Mouse (Mus musculus) thymus, postnatal 0 days (tissue): ENCODE measurements at regions not wholly inside any gene's neighbourhood (a gene's known extent, or its start where the extent isn't known, plus 50 kb on each side); places are given as distances from the start of the nearest gene placed in this dataset.

Source experiments
- DNase-seq: peaks from one replicate; pipeline ENCODE4 v3.0.0-alpha.2; 2015; ENCODE audit warnings: low spot score

DNA sequence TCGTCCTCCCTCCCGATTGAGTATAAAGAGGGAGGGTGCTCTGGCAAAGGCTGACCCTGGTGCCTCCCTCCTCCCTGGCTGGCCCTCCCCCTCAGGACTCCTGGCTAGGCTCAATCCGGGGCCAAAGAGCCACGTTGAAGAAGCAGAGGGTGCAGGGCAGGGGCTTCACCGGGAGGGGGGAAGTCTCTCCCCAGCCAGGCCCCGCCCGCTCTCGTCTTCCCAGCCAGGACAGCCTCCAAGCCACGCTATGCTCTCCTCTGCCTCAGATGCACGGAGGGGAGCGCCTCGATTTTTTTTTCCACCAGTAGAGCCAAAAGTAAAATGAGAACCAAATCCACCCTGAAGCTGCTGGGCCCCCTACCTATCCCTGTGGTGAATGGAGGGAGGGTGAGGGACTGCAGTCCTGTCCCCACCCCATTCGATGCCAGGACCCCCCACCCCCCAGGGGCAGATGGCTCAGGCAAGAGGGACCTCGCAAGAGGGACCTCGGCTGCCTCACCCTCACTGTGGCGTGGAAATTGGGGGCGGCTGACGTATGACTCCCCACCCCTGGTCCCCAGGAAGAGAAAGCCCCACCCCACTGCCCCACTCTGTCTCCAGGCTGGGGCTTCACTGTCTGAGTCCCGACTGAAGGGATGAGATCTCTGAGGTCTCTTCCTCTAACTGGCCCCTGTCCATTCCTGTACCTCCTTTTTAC, 53.2 kb upstream of the Col1a1 start:
- DNase-seq = no peak

DNA sequence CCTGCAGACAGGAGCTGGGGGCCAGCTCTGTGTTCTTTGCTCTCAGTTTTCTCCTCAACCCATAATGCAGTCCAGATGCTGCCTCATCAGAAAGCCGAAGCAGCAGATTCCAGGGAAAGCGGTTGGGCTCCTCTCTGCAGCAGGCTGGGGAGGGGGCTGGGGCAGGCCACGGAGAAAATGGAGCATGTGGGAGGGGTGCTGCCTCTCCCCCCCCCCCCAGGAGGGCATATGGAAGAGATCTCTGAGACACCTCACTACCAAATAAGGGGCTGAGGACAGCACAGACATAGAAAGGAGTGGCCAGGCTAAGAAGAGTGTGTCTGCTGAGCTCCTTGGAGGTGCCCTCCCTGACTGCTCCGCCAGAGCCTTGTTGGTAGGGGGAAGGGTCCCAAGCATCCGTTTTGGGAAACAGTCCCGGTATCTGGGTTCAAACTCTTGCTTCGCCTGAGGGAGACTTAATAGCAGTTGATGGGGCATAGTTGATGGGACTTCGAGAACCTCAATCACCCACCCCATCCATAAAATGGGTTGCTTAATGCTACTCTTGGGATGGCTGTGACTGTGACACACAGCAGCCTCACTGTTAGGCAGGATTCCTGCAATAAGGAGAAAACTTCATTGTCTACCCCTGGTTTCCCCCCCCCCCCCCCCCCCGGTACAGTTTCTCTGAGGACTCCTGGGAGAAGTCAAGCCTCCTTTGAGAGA, 53.9 kb upstream of the Col1a1 start:
- DNase-seq = no peak

DNA sequence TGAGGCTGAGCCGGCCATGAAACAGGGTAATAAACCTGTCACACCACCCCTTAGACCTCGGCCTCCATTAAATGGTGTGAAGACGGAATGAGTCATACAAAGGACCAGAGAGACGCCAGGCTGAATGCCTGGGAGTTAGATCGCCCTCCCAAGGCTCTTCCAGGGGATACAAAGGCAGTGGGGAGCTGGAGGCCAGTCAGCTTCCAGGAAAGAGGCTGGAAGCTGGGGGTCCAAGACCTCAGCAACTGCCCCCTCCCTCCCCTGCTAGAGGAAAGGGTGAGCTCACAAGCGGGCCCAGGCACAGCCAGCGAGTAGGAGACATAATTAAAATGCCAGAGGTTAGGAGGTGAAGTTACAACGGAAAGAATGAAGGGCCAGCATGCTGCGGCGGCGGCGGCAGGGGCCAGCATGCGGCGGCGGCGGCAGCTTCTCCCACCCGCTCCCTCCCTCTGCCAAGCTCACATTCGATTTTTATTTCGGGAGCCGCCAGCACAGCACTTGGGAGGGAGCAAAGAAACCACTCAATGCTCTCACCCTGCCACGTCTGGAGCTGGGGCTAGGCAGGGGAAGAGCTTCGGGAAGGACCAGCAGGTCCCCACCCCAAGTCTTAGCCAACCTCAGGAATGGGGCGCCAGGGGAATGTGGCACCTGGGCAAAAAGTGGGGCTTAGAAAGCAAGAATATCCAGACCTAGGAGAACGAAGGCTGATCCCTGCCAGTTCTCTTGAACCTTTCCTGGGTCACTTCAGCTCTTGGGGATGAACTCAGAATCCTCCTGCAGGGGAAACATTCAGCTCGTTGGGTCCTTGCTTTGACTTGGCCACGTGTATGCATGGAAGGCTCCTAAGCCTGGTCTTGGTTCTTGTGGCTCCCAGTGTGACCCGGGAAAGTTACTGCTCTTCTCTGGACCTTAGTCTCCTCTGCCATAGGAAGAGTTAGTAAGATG, 54.9 kb upstream of the Col1a1 start:
- DNase-seq = no peak

DNA sequence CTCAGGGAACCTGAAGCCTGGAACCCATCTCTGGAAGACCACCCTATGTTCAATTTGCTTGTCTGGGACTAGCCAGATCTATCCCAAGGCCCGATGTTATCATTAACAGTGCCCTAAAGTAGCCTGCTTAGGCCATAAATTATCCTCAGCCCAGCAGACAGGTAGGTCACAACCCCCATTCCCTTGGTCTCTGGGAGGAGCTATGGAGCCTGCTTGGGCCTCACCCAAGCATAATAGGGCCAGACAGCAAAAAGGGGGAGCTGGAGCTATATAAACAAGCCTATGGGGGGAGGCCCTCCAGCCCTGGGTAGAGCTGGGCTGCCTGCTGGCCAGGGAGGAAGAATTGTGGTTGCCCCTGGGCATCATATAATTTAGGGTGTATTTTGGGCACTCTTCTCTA, 59.3 kb upstream of the Col1a1 start:
- DNase-seq = no peak

DNA sequence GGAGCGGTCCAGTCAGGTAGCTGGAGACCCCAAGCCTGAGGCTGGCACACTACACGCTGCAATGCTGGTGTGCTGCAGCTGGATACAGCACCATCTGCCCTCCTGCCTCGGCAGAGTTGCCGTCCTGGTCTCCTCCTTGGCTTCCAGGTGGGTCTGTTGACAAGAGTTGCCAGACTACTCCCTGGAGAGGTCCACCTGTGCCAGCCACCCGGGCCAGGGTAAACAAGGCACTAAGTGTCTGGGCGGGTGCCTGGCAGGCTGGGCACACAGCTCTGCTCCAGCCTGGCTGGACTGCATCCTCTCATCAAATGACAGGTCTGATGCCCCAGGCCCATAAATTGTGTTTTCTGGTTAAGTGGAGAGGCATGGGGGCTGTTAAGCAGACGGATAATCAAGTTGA, 61.0 kb upstream of the Col1a1 start:
- no peak for DNase-seq

DNA sequence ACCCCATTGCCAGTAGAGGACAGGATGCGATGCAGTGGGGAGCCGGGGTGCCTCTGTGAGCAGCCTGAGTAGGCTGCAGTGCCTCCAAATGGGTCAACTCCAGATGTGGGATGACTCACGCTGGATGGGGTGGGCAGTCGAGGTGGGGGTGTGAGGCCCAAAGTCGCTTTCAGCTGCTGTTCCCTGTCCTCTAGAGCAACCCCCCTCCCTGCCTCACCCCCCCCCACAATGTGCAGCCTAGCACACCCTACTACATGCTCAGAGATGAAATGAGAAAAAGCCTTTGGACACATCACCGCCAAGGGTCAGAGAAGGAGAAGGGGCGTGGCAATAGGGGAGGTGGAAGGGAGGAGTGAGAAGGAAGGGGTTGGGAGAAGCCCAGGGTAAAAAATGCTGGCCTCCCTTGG, 61.9 kb upstream of the Col1a1 start:
- DNase-seq = no peak

DNA sequence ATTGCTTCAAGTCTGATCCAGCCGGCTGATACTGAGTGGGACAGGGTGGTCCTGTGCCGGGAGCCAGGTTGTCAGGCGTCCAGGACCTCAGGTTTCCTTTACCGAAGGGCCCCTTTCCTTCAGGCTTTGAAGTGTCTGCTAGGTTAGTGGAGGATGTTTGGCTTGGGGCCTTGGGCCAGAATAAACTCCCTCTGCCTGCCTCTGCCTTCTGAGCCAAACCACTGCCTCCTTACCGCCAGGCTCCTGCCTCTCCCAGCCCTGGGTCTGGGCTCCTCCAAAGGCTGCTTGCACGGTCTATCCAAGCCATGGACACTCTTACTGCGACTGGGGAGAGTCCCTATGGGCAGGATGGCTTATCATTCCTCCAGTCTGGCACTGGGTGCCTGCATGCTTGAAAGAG, 62.3 kb upstream of the Col1a1 start:
- no peak for DNase-seq

DNA sequence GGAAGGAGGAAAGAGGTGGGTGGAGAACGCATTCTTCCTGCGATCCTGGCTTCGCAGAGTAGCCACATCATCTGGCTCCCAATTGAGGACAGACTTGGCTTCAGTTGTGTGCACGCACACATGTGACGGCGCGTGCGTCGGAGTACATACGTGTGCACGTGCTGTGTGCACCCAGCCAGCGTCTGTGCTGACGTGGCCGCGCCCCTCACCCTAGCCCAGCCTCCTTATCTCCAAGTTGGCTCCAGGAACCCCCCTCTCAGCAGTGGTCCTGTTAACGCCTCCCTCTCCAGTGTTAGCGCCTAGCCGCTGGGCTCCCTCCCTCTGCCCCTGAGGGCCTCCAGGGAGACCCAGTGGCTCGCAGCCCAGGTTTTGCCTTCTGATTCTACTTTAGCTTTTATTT, 63.1 kb upstream of the Col1a1 start:
- no peak for DNase-seq

DNA sequence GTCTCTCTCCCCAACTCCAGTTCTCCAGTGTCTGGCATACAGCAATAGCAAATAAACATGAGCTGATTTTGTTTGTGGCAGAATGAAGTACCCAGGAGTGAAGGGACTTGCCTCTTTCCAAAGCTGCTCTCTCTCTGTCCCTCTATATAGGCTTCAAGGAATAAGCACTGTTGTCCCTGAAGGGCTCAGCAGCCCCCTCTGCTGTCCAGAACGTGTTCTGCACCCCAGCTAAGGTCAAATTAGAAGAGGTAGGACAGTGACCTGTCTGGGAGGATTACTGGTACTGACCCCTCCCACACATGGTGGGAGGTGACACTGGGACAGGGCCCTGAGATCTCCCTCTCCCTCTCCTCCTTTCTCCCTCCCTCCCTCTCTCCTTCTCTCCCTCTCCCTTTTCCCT, 65.7 kb upstream of the Col1a1 start:
- DNase-seq = peak; percentile 46

DNA sequence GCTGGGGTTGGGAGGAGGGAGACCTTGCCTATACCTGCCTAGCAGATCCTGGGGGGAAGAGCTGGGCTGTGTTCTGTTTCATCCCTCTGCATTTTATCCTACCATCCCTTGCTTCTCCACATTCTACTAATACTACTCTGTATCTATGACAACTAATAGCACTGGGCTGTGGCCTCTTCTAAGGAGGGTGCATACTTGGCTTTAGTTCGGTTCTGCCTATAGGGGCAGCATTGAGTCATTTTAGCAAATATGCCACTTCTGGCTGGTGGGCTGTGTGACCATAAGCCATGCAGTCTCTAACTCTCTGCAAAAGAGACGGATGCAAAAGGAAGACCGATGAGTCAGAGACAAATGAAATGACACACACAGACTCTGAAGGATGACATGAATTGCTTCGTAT, 66.2 kb upstream of the Col1a1 start:
- peak; percentile 25 for DNase-seq

DNA sequence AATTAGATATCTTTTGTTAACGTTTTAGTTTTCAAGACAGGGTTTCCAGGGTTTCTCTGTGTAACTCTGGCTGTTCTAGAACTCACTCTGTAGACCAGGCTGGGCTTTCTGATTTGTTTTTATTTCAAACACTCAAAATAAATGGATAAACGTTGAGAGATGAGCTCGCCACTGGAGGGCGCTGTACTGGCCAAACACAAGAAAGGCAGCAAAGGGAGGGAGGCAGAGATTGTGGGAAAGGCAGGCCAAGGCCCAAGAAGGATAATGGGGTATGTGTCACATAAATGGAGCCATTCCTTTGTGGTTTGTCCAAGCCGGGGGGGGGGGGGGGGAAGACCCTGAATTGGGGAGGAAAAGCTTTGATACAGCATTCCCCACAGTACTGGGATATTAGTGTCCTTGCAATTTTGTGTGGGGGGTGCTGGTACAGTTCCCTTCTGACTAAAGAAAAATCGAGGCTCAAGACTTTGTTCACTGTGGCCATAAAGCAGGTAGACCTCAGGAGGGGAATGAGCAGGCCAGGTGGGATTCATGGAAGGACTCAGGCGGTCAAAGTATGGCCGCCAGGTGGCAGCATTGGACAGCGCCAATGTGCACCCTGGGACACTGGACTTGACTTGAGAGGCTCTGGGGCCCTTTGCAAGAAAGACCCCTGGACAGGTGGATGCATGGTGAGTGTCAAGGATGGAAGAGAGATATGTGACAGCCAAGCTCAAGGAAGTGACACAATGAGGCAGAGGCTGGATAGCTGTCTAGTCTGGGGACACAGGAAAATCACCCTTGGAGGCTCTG, 69.7 kb upstream of the Col1a1 start:
- peak; percentile 67 for DNase-seq

DNA sequence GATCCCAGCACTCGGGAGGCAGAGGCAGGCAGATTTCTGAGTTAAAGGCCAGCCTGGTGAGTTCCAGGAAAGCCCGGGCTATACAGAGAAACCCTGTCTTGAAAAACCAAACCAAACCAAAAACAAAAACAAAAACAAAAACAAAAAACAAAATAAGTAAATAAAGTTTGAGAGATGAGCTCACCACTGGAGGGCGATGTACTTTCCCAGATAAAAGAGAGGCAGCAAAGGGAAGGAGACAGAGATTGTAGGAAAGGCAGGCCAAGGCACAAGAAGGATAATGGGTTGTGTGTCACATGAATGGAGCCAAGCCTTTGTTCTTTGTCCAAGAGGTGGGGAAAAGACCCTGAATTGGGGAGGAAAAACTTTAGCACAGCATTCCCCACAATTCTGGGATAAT, 67.6 kb upstream of the Tmem92 start:
- DNase-seq = no peak

DNA sequence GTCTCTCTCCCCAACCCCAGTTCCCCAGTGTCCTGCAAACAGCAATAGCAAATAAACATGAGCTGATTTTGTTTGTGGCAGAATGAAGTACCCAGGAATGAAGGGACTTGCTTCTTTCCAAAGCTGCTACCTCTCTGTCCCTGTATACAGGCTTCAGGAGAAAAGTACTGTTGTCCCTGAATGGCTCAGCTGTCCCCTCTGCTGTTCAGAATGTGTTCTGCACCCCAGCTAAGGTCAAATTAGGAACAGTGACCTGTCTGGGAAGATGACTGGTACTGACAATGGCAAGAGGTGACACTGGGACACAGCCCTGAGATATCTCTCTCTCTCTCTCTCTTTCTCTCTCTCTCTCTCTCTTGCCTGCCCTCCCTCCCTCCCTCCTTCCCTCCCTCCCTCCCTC, 56.6 kb upstream of the Tmem92 start:
- DNase-seq = no peak

DNA sequence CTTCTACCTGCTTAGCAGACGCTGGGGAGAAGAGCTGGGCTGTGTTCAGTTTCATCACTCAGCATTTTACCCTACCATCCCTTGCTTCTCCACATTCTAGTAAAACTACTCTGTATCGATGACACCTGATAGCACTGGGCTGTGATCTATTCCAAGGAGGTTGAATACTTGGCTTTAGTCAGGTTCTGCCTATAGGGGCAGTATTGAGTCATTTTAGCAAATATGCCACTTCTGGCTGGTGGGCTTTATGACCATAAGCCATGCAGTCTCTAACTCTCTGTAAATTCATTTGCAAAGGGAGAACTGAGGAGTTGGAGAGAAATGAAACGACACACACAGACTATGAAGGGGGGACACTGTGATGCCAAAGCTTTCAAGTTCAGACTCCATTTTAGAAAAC, 55.6 kb upstream of the Tmem92 start:
- DNase-seq = peak; percentile 25

DNA sequence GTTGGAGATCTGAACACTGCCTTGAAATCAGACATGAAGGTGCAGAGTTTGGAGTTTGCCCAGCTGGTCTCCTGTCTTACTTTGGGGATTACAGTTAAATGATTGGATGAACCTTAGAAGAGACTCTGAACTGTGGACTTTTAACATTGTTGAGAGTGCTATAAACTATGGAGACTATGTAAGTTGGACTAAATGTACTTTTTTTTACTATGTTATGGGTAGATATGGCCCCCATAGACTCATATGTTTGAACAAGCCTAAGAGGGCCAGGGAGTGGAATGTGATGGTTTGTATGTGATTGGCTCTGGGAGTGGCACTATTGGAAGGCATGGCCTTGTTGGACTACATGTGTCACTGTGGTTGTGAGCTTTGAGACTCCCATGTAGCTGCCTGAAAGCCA, 53.8 kb upstream of the Tmem92 start:
- no peak for DNase-seq

DNA sequence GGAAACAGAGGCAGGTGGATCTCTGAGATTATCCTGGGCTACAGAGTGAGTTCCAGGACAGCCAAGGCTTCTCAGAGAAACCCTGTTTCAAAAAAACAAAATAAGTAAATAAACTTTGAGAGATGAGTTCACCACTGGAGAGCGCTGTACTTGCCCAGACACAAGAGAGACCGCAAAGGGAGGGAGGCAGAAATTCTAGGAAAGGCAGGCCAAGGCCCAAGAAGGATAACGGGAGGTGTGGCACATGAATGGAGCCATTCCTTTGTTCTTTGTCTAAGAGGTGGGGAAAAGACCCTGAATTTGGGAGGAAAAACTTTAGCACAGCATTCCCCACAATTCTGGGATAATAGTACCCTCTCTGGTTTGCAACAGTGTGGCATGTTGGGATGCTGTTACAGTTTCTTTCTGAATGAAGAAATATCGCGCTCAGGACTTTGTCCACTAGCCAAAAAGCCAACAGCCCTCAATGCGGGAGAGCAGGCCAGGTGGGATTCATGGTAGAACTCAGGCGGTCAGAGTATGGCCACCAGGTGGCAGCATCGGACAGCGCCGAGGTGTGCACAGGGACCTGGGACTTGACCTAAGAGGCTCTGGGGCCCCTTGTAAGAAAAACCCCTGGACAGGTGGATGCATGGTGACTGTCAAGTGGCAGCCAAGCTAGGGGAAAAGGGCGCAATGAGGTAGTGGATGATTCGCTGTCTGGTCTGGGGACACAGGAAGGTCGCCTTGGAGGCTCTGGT, 49.9 kb upstream of the Tmem92 start:
- peak; percentile 63 for DNase-seq
